Mouse (Mus musculus): ENCODE data around the gene Otp. TPM values are rescaled to one million over a fixed set of nuclear protein-coding genes. Genes with fewer than 3 reads are reported as not detected.

The Otp gene
- polyA plus RNA-seq, 2 experiments = not detected

DNA sequence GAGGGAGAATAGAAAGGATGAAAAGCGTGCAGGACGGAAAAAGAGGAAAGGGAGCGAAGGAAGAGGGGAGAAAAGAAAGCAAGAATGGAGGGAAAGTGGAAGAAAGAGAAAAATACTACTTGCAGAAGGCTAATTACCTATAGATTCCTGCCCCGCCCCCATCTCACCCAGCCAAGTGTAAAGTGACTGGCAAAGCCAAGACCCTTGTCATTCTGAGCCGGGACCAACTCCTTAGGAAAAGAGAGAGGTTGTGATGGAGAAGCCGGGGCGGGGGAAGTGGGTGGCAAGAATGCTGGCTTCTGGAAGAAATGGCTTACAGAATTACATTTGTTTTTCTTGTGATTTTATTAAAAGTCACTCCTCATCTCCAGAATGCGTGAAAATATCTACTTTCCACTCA lies 5.9 kb upstream of the Otp start:
- Histone ChIP-seq H3K27ac (no peak overlapping the region), H3K27me3 (ENCODE audit: control insufficient read depth, insufficient read depth, low read length) (peaks cover 85% of the 10 kb centered on the region), H3K9me3 (ENCODE audit: control insufficient read depth, low read length) (no peaks in the 10 kb centered on the region), H3K36me3 (replicated peaks; ENCODE audit: control insufficient read depth, insufficient read depth, low read depth) (no peaks in the 10 kb centered on the region), H3K9ac (replicated peaks) (no peak overlapping the region), H3K4me3 (ENCODE audit: insufficient read depth in 1 of 2, low read depth in 2 of 2, low read length in 2 of 2) (no peak overlapping the region), H3K4me2 (ENCODE audit: low read depth) (no peak overlapping the region), H3K4me1 (replicated peaks; ENCODE audit: control insufficient read depth in 2 of 2, insufficient read depth in 2 of 2, low read length in 1 of 2) (no peaks in the 10 kb centered on the region)
- TF ChIP-seq CTCF (IDR thresholded peaks at IDR 0.05; ENCODE audit: low read depth) (no peak), EP300 (IDR thresholded peaks at IDR 0.05; ENCODE audit: low read depth) (no peak)
- DNase-seq (ENCODE audit: low read depth in 3 of 3, low spot score in 3 of 3) (no peak), ATAC-seq (ENCODE audit: insufficient read depth) (no peak)
- 4% methylated on average over 8 of the region's 8 CpGs for WGBS (ENCODE audit: insufficient replicate concordance)

DNA sequence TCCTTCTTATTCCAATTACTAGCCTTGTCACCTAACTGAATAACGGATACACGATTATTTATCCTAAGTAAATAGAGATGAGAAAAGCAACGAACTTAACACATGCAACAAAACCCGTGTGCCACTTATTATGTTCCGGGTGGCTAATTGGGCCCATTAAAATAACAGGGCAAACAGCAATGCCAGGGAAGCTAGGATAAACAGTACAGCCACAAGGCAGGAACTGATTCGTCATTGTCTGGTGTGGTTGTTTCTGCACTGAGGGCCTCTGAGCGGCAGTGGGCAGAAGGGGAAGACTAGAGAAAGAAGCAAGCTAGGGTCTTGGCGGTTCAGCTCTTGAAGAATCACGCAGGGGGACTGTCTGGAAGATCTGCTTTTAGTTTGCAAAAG lies 5.3 kb upstream of the Otp start:
- H3K4me3 ChIP-seq (ENCODE audit: insufficient read depth in 1 of 2, low read depth in 2 of 2, low read length in 2 of 2) = no peak overlapping the region
- no peak overlapping the region for H3K27ac ChIP-seq
- peaks cover 90% of the 10 kb centered on the region for H3K27me3 ChIP-seq (ENCODE audit: control insufficient read depth, insufficient read depth, low read length)
- H3K4me2 ChIP-seq (ENCODE audit: low read depth) = no peak overlapping the region
- H3K9ac ChIP-seq (replicated peaks) = no peak overlapping the region
- H3K4me1 ChIP-seq (replicated peaks; ENCODE audit: control insufficient read depth in 2 of 2, insufficient read depth in 2 of 2, low read length in 1 of 2) = no peaks in the 10 kb centered on the region
- no peaks in the 10 kb centered on the region for H3K36me3 ChIP-seq (replicated peaks; ENCODE audit: control insufficient read depth, insufficient read depth, low read depth)
- TF ChIP-seq EP300 (IDR thresholded peaks at IDR 0.05; ENCODE audit: low read depth) (no peak), CTCF (IDR thresholded peaks at IDR 0.05; ENCODE audit: low read depth) (no peak)
- ATAC-seq (ENCODE audit: insufficient read depth) (no peak), DNase-seq (ENCODE audit: low read depth in 3 of 3, low spot score in 3 of 3) (no peak)
- 2% methylated on average over 9 of the region's 9 CpGs for WGBS (ENCODE audit: insufficient replicate concordance)
- H3K9me3 ChIP-seq (ENCODE audit: control insufficient read depth, low read length) = no peaks in the 10 kb centered on the region

DNA sequence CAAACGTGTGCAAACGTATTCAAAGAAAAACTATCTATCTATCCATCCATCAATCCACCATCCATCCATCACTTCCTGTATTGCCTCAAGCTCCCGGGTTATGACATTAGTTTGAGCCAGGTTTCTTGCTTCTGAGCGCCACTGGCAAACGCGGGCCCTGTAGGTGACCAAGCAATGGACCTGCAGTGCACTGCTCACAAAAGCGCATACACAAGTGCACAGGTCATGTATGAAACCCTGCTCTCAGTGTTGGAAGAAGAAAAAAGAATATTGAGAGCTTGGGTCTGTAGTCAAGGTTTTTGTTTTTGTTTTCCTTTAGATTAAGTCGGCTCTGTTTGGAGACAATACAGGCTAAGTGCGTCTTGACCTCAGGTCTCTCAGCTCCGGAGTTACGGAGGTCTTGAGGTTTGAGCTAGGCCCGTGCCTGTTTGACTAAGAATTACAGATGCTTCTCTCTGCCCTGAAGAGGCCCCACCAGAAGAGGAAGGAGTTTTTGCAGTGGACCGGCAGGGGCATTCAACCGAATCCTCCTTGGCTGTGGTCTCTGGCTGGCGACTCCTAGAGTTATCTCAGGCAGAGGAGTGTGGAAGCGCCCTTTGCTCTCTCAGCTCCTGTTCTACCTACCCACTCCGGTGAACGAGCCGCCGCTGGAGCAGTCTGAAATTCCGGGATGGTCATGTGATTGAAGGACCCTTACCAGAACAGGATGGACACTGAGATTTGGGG lies 4.8 kb upstream of the Otp start:
- Histone ChIP-seq H3K36me3 (replicated peaks; ENCODE audit: control insufficient read depth, insufficient read depth, low read depth) (no peaks in the 10 kb centered on the region), H3K9me3 (ENCODE audit: control insufficient read depth, low read length) (no peaks in the 10 kb centered on the region), H3K27ac (no peak overlapping the region), H3K4me3 (ENCODE audit: insufficient read depth in 1 of 2, low read depth in 2 of 2, low read length in 2 of 2) (no peak overlapping the region), H3K9ac (replicated peaks) (no peak overlapping the region), H3K4me2 (ENCODE audit: low read depth) (no peak overlapping the region), H3K27me3 (ENCODE audit: control insufficient read depth, insufficient read depth, low read length) (peaks cover 95% of the 10 kb centered on the region), H3K4me1 (replicated peaks; ENCODE audit: control insufficient read depth in 2 of 2, insufficient read depth in 2 of 2, low read length in 1 of 2) (no peaks in the 10 kb centered on the region)
- TF ChIP-seq EP300 (IDR thresholded peaks at IDR 0.05; ENCODE audit: low read depth) (no peak), CTCF (IDR thresholded peaks at IDR 0.05; ENCODE audit: low read depth) (no peak)
- ATAC-seq (ENCODE audit: insufficient read depth) = no peak
- DNase-seq (ENCODE audit: low read depth in 3 of 3, low spot score in 3 of 3) = no peak
- 2% methylated on average over 21 of the region's 21 CpGs for WGBS (ENCODE audit: insufficient replicate concordance)

DNA sequence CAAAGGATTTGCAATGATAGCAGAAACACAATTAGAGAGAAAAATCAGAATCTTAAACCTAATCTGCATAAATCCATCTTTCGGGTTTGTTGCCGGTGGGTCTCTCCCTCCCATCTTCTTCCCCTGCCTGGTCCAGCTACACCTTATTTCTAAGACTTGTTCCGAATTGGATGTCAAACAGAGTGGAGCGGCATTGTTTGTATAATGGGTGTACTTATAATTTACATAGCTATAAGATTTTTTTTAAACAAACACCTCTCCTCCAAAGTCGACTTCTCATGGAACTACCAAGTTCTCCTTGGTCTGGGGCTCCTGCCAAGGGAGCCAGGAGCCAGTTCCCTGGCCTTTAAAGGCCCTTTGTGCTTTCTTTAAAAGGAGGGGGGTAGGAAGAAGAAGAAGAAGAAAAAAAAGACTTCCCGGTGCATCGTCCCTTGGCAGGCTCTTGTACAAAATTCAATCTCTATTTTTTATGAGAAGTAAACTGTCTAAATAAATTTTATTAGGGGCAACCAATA lies 3.5 kb upstream of the Otp start:
- TF ChIP-seq CTCF (IDR thresholded peaks at IDR 0.05; ENCODE audit: low read depth) (no peak), EP300 (IDR thresholded peaks at IDR 0.05; ENCODE audit: low read depth) (no peak)
- H3K9ac ChIP-seq (replicated peaks) = no peak overlapping the region
- H3K4me3 ChIP-seq (ENCODE audit: insufficient read depth in 1 of 2, low read depth in 2 of 2, low read length in 2 of 2) = no peak overlapping the region
- WGBS (ENCODE audit: insufficient replicate concordance) = under 1% methylated on average over 7 of the region's 7 CpGs
- H3K27me3 ChIP-seq (ENCODE audit: control insufficient read depth, insufficient read depth, low read length) = peaks cover 98% of the 10 kb centered on the region
- ATAC-seq (ENCODE audit: insufficient read depth) (no peak), DNase-seq (ENCODE audit: low read depth in 3 of 3, low spot score in 3 of 3) (no peak)
- no peaks in the 10 kb centered on the region for H3K4me1 ChIP-seq (replicated peaks; ENCODE audit: control insufficient read depth in 2 of 2, insufficient read depth in 2 of 2, low read length in 1 of 2)
- no peaks in the 10 kb centered on the region for H3K9me3 ChIP-seq (ENCODE audit: control insufficient read depth, low read length)
- no peak overlapping the region for H3K4me2 ChIP-seq (ENCODE audit: low read depth)
- H3K36me3 ChIP-seq (replicated peaks; ENCODE audit: control insufficient read depth, insufficient read depth, low read depth) = no peaks in the 10 kb centered on the region
- H3K27ac ChIP-seq = no peak overlapping the region

DNA sequence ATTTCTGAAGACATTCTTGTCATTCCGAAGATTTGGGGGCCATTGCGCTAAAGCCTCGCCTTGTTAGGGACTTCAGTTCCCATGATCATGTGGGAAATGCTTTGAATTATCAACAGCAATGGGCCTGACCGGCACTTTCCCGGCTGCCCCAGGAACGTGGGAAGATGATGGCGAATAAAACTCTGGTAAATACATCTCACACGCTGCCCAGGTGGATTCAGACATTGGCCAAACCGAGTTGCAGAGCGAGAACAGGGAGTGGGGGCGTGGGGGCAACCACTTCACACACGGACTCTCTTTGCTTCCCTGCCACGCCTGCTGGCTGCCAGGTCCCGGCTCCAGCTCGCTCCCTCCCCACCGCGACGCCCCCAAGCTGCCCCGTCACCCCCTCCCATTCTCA lies 3.0 kb upstream of the Otp start:
- Histone ChIP-seq H3K4me1 (replicated peaks; ENCODE audit: control insufficient read depth in 2 of 2, insufficient read depth in 2 of 2, low read length in 1 of 2) (no peaks in the 10 kb centered on the region), H3K27me3 (ENCODE audit: control insufficient read depth, insufficient read depth, low read length) (peaks cover 100% of the 10 kb centered on the region), H3K4me3 (ENCODE audit: insufficient read depth in 1 of 2, low read depth in 2 of 2, low read length in 2 of 2) (no peak overlapping the region), H3K27ac (no peak overlapping the region), H3K9ac (replicated peaks) (no peak overlapping the region), H3K9me3 (ENCODE audit: control insufficient read depth, low read length) (no peaks in the 10 kb centered on the region), H3K4me2 (ENCODE audit: low read depth) (no peak overlapping the region), H3K36me3 (replicated peaks; ENCODE audit: control insufficient read depth, insufficient read depth, low read depth) (no peaks in the 10 kb centered on the region)
- WGBS (ENCODE audit: insufficient replicate concordance) = under 1% methylated on average over 19 of the region's 19 CpGs
- ATAC-seq (ENCODE audit: insufficient read depth) (no peak), DNase-seq (ENCODE audit: low read depth in 3 of 3, low spot score in 3 of 3) (no peak)
- TF ChIP-seq CTCF (IDR thresholded peaks at IDR 0.05; ENCODE audit: low read depth) (no peak), EP300 (IDR thresholded peaks at IDR 0.05; ENCODE audit: low read depth) (no peak)
